Mouse (Mus musculus): ENCODE measurements around the gene Xpo6. TPM values are rescaled to one million over a fixed set of nuclear protein-coding genes. Genes with fewer than 3 reads are reported as not detected.

Gene Xpo6
- polyA plus RNA-seq, 1 experiment from 2014 or later, result 56.5 TPM

DNA sequence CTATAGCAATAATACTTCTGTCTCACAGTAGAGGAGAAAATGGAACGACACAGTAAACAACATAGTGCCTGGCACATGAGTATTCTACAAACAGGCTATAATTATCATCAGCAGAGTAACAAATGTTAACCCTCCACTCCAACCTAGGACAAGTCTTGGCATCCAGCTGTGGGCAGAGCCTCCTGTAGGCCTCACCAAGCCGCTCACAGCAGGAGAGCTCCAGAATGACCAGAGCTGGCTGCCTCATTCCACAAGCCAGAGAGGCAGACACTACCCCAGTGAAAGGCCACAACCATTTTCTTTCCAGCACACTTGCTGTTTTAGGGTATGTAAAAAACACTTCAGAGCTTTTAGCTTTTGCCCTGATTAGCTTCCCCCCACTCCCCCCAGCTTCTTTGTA, 72.6 kb downstream of the Xpo6 start:
- DNase-seq (ENCODE audit: low spot score), result no peak

DNA sequence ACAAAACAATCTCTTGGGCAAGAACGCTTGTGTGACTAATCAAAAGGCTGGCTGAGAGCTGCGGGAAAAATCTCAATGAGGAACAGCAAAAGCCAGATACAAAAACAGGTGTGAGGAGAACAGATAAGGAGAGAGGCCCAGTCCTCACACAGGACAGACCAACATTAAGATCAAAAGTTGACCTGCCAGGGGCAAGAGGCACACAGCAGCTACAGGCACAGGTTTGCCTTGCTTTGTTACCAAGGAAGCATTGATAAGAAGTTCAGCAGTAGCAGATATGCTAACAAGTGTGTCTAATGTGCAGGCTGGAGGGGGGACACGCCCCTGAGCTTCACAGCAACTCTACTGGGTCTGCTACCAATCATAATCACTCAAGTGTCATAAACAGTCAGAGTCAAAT, 73.8 kb downstream of the Xpo6 start:
- DNase-seq (ENCODE audit: low spot score), result no peak

DNA sequence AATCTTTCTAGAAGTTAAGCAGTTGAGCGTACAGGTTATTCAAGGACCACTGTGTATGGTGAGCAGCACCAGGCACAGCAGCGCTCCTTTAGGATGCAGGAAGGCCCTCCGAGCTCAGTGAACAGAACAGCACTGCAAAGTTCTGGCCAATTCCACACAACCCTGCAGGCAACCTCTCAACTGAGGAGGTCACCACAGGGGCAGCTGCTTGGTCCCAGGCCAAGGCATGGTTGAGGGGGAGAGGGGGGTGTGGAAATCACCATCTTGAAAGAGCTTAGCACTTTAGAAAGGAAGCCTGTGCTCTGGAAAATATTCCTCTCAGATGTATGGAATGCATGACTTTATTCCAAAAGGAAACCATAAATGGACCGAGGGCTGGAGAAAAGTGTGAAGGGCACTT, 78.8 kb downstream of the Xpo6 start:
- DNase-seq (ENCODE audit: low spot score), result no peak

DNA sequence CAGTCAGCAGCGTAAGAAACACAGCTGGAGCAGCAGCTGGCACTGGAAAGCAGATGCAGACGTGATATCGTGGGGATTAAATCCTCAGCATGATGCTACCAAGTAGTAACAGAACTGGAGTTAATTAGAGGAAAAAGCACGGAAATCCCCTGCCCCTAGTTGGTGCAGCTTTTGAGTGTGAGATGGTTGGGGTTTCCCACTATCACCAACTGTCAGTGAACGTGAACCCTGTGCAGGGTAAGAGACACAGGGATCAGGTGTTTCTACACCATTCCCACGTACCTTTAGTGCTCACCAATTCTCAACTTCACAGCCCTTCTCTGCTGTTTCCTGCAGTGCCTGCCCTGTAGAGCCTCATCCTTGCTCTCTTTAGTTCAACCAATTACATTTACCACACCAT, 80.5 kb downstream of the Xpo6 start:
- no peak for DNase-seq (ENCODE audit: low spot score)

DNA sequence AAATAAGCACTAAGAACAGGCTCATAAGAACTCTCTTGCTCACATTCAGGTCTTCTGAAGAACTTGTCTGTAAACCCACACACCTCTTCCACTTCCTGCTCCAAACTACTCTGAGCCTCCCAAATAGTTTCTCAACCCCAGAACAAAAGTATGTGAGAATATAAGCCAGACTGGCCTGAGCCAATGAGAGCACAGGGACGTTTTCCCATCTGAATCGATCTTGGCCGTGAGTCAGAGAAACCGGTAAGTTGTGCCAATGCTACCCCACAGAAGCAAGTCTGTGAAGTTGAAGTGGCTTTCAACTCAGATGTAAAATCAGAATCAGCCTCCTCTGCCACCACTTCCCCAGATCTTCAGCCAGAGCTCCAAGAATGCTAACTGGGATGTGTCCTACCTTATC, 87.0 kb downstream of the Xpo6 start:
- DNase-seq (ENCODE audit: low spot score), result no peak

DNA sequence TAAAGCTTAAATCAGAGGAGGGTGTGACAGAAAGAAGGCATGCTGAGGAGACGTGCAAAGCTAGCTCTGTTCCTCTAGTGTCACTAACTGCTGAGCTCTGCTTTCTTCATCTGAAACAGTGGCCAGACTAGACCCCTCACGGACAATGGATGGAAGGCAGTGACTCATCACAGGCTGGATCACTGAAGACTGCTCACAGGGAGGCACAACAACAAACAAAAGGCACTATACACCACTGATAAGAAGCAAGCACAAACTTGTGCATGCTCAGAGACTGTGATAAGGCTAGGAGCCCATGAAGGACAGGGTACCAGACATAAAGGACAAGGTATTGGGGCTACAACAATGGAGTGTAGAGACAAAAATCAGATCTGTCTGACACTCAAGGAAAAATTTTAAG, 89.1 kb downstream of the Xpo6 start:
- no peak for DNase-seq (ENCODE audit: low spot score)

DNA sequence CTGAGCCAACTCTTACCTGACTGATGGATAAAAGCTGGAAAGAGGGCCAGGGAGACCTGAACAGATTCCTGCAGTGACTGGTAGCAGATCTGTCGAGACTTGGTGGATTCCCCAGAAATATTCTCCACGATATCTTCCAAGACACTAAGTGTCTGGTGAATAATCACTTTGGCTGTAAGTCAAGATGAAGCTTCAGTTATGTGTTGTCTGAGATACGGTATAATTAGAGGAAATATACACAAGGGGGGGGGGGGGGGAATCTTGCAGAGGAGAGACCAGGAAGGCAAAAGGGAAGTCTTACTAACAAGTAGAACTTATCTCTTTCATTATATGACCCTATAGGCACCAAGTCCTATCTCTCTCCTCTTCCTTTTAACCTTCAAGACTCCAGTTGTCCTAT, 90.4 kb downstream of the Xpo6 start:
- DNase-seq (ENCODE audit: low spot score), result no peak

DNA sequence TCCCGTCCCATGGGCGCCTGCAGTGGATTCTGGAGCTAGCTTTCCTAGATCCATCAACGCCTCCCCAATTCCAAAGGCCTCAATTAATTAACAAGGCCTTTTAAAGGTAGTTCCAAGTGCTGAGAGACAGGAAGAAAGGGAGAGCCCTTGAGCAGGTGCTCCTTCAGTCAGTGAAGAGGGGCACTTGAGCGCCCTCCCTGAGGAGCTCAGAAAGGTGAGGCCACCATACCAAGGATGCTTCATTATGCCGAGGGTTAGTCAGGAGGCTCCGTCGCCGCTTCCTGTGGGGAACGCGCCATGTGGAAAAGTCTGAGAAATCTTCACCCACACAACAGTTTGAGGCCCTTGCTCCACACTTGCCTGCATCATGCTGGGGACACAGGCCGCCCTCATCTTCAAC, 99.9 kb downstream of the Xpo6 start:
- DNase-seq (ENCODE audit: low spot score), result no peak

DNA sequence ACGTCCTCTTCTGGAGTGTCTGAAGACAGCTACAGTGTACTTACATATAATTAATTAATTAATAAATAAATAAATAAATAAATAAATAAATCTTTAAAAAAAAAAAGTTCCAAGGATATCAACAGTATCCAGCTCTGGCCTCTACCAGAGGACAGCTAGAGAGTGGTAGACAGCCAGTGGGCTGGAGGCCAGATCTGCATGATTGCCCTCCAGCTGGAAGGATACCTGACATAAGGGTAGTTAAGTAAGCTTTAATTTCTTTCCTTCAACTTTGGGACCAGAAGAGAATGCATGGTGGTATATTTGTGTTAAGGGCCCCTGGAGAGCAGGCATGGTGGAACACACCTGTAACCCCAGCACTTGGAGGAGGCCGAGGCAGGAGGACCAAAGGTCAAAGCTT, 100.5 kb downstream of the Xpo6 start:
- DNase-seq (ENCODE audit: low spot score), result no peak

DNA sequence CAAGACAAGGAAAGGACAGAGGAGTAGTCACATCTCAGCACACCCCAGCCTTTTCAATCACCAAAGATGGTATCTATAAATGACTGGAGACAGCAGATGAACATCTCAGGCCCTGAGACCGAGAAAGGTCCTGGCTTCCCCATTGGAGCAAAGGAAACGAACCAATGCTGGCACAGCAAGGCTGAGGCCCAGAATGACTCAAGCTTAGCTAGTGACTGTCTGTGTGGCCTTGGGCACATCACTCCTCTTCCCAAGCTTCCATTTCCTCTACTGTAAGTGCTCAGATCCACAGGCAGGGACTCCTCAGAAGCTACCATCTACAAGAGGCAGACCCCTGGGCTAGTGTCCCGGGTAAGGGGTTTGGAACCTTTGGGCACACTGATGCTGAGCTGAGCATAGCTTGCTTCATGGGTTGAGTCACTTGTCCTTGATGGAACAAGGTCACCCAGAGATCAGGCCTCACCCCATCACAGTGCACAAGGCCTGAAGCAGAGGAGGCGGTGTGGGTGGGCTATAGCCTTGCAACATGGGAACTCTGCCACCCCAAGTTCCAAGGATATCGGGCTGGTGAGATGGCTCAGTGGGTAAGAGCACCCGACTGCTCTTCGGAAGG, 101.0 kb downstream of the Xpo6 start:
- DNase-seq (ENCODE audit: low spot score), result no peak

DNA sequence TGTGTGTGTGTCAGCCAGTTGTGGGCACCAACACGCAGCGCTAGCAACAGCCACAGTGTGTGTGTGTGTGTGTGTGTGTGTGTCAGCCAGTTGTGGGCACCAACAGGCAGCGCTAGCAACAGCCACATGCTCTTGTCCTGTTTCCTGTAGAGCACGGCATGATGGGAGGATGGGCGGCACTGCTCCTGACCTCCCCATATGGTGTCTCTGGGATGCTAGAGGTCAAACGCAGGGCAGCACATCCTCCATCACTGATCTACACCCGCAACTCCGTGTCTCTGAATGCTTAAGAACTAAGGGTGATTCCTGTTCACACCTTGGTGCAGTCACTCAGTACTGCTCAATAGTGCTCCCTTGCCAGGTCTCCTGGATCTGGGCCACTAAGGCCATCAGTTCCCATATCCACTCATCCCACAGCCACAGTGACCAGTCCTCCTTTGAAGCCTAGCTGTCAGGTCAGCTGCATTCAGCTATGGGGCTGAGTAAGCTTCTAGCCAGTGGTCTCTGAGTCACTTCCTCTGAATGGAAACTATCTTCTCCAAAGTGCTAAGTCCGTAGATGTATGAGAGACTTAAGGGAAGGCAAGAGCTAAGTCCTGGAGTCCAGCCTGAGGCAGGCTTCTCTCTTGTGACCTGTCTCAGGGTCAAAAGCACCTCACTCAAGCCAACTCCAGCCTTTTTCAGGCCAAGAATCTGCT, 102.9 kb downstream of the Xpo6 start:
- DNase-seq (ENCODE audit: low spot score), result no peak

DNA sequence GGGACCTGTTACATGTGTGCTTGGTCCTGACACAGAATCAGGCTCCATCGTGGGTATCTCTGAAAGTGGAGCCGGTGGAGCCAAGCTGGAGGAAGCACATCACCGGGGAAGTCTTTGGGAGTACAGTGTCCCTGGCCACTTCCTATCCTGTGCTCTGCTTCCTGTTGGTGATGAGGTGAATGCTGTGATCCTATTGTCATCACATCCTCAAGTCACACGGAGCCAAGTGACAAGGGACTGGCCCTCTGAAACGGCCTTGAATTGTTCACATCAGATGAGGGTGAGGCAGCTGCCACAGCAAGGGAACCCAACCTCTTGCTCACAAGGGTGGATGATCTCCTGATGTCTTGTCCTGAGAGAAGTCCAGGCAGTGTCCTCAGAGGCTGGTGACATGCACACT, 103.7 kb downstream of the Xpo6 start:
- DNase-seq (ENCODE audit: low spot score), result no peak

DNA sequence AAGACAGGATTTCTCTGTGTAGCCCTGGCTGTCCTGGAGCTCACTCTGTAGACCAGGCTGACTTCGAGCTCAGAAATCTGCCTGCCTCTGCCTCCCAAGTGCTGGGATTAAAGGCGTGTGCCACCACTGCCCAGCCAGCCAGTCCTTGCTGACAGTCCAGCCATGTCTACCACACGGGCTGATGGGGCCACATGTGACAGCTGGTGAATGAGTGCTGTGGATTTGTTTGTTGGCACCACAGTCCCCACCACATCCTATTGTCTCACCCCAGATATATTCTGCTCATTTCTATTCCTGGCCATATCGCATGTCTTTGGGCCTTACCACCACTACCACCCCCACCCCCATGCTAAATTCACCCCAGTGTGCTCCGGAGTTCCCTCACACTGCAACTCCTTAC, 105.6 kb downstream of the Xpo6 start:
- no peak for DNase-seq (ENCODE audit: low spot score)

DNA sequence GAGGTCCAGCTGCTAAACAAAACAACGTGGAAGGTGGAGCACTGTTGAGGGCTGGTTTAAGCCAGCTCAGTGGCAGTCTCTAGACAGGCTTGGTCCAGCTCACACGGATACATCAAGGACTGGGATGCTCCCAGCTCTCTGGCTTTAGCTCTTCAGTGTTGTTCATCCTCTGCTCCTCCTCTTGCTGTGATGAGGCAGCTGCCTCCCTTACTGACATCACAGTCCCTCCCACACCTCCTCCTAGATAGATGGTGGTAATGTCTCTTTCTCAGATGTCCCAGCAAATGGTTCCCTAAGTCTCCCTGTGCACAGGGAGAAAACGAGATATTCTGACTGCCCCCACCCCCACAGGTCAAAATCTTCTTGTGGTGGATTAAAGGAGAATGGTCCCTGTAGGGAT, 107.1 kb downstream of the Xpo6 start:
- DNase-seq (ENCODE audit: low spot score), result no peak

DNA sequence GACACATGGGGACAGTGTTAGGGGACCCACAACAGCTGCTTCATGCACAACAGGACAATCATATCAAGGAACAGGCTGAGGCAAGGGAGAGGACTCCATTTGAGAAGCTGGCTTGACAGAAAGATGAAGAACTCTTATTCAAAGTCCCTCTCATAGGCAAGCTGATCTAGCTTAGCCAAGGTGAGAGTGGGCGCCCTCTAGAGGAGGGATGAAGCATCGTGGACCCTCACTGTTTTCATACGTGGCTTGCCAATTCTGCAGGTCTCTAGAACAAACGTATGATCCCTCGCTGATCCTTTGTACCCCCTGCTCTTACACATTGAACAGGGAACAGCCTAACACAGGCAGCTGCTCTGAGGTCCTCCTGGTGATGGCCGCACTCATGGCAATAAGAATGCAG, 110.5 kb downstream of the Xpo6 start:
- peak; percentile 73 for DNase-seq (ENCODE audit: low spot score)

DNA sequence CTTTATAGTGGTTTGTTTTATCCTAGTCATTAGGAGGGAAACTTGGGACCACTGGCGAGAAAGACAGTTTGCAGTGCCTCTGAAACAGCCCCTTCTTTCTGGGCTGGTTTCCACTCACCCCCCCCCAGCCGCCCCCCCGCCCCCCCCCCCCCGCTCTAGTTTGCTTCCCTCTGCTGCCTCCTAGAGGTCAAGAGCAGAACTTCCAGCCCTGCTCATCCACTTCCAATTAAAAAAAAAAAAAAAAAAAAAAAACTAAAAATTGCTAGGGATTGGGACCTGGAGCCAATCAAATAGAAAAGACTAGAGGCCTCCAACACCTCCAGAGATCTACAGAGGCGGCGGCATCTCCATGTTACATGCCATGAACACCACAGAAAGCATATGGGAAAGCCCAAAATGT, 112.1 kb downstream of the Xpo6 start:
- DNase-seq (ENCODE audit: low spot score), result no peak

DNA sequence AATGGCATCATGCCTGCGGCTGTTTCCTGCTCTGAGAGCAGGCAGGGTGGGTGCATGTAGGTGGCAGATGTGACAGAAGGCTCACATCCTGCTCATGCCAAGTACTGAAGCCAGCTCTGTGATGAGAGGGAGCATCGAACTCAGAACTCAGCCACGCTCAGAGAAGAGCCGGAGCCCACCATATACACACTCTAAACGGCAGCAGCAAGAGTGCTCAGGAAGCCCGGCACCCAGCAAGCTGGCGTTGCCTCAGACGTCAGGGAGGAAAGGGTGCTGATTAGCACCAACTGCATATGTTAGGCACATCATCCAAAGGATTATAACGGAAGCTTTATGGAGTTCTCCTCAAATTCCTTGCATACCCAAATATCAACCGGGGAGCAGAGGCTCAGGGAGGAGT, 112.7 kb downstream of the Xpo6 start:
- no peak for DNase-seq (ENCODE audit: low spot score)

DNA sequence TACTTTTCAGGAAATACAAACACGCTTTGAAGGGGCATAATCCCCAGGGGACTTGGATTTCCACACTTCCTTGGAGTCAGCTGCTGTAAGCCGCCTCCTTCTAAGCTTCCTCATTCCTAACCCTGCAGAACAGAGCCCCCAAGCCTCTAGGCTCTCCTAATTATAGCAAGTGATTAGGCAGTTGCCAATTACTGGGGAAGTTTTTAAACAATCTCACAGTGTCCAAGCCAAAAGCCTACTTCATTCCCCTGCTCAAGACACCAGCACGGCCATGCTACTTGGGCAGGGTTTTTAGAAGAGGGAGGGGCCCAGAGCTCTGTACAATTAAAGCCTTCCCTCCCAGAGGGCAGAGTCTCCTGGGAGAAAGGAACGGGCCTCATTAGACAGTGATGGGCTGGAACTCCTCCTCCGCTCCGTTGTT, 114.0 kb downstream of the Xpo6 start:
- no peak for DNase-seq (ENCODE audit: low spot score)

DNA sequence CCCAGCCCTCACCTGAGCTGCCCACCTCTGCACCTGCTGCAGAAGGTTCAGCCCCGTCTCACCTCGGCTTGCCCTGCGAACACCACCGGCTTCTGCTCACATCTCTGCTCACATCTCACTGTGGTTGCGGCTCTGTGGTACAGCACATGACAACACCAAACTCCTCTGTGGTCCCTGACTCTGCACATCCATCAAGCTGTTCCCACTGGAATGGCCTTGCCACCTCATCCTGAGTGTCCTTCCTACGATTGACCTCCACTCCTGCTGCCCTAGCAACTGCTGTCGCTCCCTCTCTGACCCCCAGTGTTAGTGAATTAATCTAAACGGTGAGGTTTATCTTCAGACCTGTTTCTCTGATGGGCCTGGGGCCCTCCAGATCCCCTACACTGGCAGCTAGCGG, 115.1 kb downstream of the Xpo6 start:
- no peak for DNase-seq (ENCODE audit: low spot score)

DNA sequence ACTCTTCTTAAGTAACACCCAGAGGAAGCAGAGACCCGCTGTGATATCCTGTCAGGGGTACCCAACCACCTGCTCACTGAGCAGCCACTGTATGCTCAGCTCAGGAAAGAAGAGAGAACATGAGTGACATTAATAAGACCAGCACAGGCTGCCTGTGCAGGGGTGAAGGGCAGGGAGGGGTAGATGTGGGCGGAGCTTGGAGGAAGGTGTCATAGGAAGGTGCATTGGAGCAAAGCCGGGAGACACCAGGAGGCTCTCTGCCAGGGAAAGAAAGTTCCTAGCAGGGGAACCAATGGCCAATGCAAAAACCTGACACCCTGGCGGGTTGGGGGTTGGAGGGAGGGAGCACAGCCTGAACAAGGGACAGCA, 116.3 kb downstream of the Xpo6 start:
- no peak for DNase-seq (ENCODE audit: low spot score)

DNA sequence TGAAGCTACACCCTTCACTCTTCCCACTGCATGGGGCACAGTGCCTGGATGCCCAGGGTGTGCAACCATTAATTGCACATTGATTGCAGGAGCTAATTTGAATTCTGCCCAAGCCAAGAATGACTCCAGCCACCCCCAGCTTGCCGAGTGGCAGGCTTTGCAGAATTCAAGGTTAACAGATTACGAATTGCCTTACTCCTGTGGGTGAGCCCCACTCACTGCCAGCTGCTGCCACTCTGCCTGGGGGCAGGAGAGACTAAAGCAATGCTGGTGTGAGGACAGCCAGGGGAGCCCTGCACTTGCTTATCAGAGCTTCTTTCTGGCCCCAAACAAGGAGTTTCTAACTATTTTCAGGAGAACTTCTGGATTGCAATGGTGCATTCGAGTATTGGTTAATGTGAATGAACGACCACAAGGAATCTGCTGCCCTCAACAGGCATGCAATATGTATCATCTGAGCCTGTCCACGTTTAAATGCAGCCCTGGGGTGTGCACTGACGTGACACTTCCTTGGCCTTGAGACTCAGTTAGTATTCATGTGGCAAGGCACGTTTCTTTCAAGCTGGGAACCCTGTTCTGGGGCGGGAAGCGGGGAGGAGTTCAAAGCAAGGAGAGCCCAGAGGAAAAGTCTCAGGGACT, 116.8 kb downstream of the Xpo6 start:
- no peak for DNase-seq (ENCODE audit: low spot score)

DNA sequence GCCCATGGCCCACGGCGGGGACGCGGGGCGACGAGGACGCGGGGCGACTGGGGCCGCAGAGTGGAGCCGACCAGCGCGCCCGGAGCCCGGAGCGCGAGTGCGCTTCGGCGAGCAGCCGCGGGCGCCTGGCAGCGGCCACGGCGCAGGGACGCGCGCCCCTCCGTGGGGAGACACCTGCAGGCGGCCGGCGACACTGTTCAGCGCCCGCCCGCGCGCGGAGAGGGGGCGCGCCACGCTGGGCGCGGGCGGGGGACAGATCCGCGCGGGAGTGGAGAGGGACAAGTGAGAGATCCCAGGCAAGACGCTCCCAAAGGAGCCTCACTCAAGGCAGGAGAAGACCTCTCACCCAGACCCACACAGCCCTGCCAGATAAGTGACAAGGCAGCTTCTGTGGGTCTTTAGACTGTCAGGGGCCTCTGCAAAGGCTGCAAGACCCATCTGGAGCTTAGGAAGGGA, 118.0 kb downstream of the Xpo6 start, which contains the start of gene Gsg1l:
Gene Gsg1l, minus strand, starts transcription at position 126 of the 456 bp plus-strand sequence.
- DNase-seq (ENCODE audit: low spot score), result no peak

DNA sequence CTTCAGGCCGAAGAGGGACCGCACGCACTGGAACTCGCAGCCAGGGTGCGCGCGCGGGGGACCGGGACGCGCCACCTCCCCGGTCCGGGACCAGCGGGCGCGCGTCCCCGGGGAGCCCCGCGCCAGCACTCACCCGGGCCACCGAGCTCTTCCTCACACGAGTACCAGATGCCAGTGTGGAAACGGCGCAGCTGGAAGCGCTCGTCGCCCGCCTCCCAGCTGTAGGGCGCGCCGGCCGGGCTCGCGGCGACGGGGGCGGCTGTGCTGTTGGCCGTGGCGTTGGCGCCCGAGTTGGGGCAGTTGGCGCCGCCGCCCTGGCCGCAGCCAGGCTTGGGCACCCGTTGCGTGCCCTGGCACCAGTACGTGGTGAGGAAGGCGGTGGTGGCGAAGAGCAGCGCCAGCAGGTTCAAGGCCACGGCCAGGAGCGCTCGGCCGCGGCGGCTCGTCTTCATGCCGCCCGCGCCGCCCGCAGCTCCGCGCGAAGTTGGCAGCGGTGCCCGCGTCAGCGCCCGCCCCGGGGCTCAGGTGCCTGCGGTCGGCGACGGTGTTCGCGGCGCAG, 118.5 kb downstream of the Xpo6 start:
- no peak for DNase-seq (ENCODE audit: low spot score)
